Mouse (Mus musculus) heart, embryonic 13.5 days (tissue): ENCODE results near the gene Pigh. TPM values are rescaled to one million over a fixed set of nuclear protein-coding genes. Genes with fewer than 3 reads are reported as not detected.
A peak's percentile ranks its signal among the peaks of the same experiment; 100 is the strongest.

Experiments
- ATAC-seq: fragments of 200-750 bp; cut with Nextera tagmentation; 2 replicates; pipeline ENCODE4 v1.8.0; 2017; ENCODE audit warnings: moderate TSS enrichment; ENCODE audit not compliant: insufficient number of reproducible peaks, low FRiP score, low TSS enrichment; ENCODE audit errors: extremely low read depth
- H3K27ac ChIP-seq: fragments of 300-500 bp; sonication (generic); replicated peaks from 2 replicates; pipeline ENCODE4 v1.5.1; 2015; ENCODE audit warnings: moderate library complexity, mild to moderate bottlenecking, inconsistent platforms
- H3K27me3 ChIP-seq: fragments of 300-500 bp; sonication (generic); replicated peaks from 2 replicates; pipeline ENCODE4 v1.6.1; 2015; ENCODE audit warnings: mild to moderate bottlenecking, inconsistent platforms
- H3K36me3 ChIP-seq: fragments of 300-500 bp; sonication (generic); 2 replicates; pipeline ENCODE4 v1.6.1; 2015; ENCODE audit warnings: mild to moderate bottlenecking, inconsistent platforms
- H3K4me1 ChIP-seq: fragments of 300-500 bp; sonication (generic); 2 replicates; pipeline ENCODE4 v1.6.1; 2015; ENCODE audit warnings: inconsistent platforms
- H3K4me2 ChIP-seq: fragments of 300-500 bp; sonication (generic); 2 replicates; pipeline ENCODE4 v1.6.1; 2015; ENCODE audit warnings: inconsistent platforms, mild to moderate bottlenecking, moderate library complexity
- H3K4me3 ChIP-seq: fragments of 300-500 bp; sonication (generic); 2 replicates; pipeline ENCODE4 v1.5.1; 2015; ENCODE audit warnings: moderate library complexity, mild to moderate bottlenecking, inconsistent platforms
- H3K9ac ChIP-seq: fragments of 300-500 bp; sonication (generic); 2 replicates; pipeline ENCODE4 v1.6.1; 2015; ENCODE audit warnings: inconsistent platforms, mild to moderate bottlenecking, moderate library complexity
- H3K9me3 ChIP-seq: fragments of 300-500 bp; sonication (generic); 2 replicates; pipeline ENCODE4 v1.6.1; 2016; ENCODE audit warnings: inconsistent platforms
- WGBS: fragments of 180-500 bp; shearing (Covaris S2); methylation state at CpG from one replicate; pipeline ENCODE4 v1.1.7; 2015; ENCODE audit warnings: mixed read lengths; 5-methylcytosine and 5-hydroxymethylcytosine counted together
- polyA plus RNA-seq: library from polyadenylated mRNA; unstranded; fragments of >200 nt; fragmentation: Nextera tagmentation; extraction: Ambion mirVana; gene quantifications from 2 replicates; pipeline ENCODE4 v1.2.1, GENCODE M21; 2015

The Pigh gene
- polyA plus RNA-seq, 1 experiment from 2014 or later, result 14.5 TPM

DNA sequence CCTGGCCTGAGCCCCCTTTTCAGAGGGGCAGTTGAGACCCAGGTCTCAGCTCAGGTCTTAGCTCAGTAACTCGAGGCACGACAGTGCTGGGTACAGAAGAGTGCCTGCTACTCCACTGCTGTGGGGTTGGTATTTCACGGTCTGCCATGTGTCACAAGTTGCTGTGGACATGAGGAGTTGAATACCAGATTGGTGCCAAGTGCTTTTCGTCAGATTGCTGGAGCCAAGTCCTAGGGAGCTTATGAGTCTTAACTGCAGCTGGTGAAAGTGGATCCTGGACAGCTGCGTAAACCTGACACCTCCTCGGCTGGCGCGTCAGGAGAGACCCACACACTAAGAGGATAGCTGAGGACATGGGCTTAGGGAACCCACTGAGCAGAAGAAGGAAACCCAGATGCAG is 44.8 kb downstream of the Pigh start:
- peak; percentile 45; the same call in 1 of the 2 replicates for ATAC-seq
- H3K27ac ChIP-seq, result peak overlapping the region; percentile 32

DNA sequence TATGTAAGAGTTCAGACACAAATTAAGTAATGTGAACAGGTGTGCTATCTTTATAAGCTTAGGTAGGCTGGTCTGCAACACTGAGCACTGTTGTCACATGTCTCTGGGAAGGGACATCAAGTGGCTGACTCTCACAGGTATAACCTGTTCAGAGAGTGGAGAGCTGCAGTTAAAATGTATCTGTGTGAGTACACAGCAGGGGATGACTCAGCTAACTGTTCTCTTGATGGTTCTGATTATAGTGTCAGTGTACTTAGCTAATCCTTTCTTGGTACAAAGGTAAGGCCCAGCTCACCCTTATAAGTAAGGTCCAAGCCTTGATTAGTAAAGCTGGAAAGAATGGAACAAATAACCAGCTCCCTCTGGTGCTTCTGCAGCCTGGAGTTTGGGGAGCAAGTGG is 48.0 kb downstream of the Pigh start:
- H3K27ac ChIP-seq, result no peak overlapping the region
- no peak overlapping the region for H3K4me2 ChIP-seq
- ATAC-seq, result no peak
- peaks cover 26% of the 10 kb centered on the region for H3K27me3 ChIP-seq
- peaks cover 10% of the 10 kb centered on the region for H3K4me1 ChIP-seq
- H3K36me3 ChIP-seq, result peaks cover 21% of the 10 kb centered on the region
- no peaks in the 10 kb centered on the region for H3K9me3 ChIP-seq
- H3K4me3 ChIP-seq, result no peak overlapping the region
- H3K9ac ChIP-seq, result no peak overlapping the region

More for the DNA sequence above, 44.8 kb downstream of the Pigh start:
- H3K4me1 ChIP-seq, result peaks cover 26% of the 10 kb centered on the region
- peaks cover 37% of the 10 kb centered on the region for H3K27me3 ChIP-seq
- peaks cover 21% of the 10 kb centered on the region for H3K36me3 ChIP-seq
- H3K9me3 ChIP-seq, result no peaks in the 10 kb centered on the region
- no peak overlapping the region for H3K4me2 ChIP-seq
- WGBS, result 30% methylated on average over 8 of the region's 8 CpGs
- no peak overlapping the region for H3K9ac ChIP-seq
- H3K4me3 ChIP-seq, result no peak overlapping the region

DNA sequence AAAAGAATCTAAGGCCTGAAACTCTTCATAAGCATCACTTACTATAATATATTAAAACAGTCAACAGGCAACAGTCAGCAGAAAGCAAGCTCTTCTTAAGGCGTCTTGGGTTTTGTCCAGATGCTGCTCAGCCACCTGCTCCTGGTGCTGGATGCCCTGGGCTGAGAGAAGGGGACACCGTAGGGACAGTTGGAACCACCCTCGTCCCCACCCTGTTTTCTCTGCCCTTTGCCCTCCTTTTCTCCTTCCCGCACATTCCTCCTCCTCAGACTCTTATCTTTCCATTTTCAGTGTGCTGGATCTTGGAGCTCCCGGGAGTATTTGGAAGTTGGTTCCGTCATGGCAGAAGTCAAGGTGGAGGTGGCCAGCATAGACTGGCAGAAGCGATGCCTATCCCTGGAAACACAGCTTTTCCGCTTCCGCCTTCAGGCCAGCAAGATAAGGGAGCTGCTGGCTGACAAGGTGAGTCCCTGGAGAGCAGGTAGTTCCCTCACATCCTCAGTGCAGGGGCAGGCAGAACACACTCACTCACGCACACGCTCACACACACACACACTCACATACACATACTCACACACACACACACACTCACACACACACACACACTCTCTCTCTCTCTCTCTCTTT is 49.1 kb downstream of the Pigh start:
- H3K4me1 ChIP-seq, result peaks cover 10% of the 10 kb centered on the region
- 67% methylated on average over 11 of the region's 11 CpGs for WGBS
- H3K36me3 ChIP-seq, result peaks cover 14% of the 10 kb centered on the region
- no peak overlapping the region for H3K4me3 ChIP-seq
- peaks cover 23% of the 10 kb centered on the region for H3K27me3 ChIP-seq
- ATAC-seq, result no peak
- no peak overlapping the region for H3K9ac ChIP-seq
- H3K4me2 ChIP-seq, result no peak overlapping the region
- H3K9me3 ChIP-seq, result no peaks in the 10 kb centered on the region
- H3K27ac ChIP-seq, result no peak overlapping the region

DNA sequence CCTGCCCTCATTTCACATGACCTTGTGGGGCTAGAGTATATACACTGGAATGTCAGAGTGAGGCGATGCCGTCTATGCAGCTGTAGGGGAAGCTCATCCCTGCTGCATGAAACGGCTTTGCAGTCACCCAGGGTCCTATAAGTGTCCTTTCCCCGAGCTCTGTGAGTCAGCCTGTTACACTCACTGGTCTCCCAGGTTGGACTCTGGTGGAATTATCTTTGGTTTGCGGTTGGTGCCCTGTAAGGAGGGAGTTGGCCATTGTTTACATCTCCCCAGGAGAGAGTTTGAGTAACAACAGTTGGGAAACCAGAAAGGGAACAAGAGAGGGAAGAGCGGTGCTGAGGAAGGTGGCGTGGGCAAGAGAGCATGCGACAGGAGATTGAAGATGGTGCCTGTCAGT is 49.7 kb downstream of the Pigh start:
- Histone ChIP-seq H3K27ac (no peak overlapping the region), H3K27me3 (peaks cover 28% of the 10 kb centered on the region), H3K4me2 (no peak overlapping the region), H3K4me1 (peaks cover 6% of the 10 kb centered on the region), H3K9me3 (no peaks in the 10 kb centered on the region), H3K9ac (no peak overlapping the region), H3K36me3 (peaks cover 13% of the 10 kb centered on the region), H3K4me3 (no peak overlapping the region)
- no peak for ATAC-seq
- 65% methylated on average over 8 of the region's 8 CpGs for WGBS

DNA sequence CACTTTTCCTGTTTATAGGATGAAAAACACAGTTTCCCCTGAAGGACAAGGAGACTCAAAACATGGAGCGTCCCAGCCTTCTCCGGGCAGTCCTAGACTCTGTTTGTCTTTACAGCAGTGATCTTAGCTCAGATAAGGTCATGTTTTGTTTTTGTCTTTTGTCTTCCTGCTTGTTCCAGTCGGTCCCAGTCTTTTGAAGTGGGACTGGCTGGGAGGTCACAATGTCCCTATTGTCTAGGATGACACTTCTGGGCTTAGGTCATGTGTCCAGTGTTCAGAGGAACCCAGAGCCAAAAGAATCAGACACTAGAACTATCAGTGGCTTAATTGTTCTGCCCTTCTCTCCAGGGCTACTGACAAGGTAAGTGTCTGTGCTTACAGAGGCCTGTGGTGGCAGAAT is 54.1 kb downstream of the Pigh start:
- Histone ChIP-seq H3K4me3 (no peak overlapping the region), H3K27me3 (peaks cover 8% of the 10 kb centered on the region), H3K4me1 (no peaks in the 10 kb centered on the region)

DNA sequence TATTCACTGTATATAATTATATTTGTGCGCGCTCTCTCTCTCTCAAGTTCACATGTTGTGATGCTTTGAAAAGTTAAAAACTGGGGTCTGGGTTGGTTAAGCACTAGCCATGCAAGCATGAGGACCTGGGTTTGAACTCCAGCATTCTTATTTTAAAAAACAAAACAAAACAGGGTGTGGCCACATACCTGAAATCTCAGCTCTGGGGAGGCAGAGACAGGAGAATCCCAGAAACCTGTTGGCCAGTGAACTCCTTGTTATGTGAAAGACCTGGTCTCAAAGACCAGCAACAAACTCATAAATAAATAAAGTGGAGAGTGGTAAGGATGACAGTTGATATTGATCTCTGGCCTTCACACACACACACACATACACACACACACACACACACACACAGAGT is 55.1 kb downstream of the Pigh start:
- no peak overlapping the region for H3K27ac ChIP-seq
- no peak overlapping the region for H3K9ac ChIP-seq
- WGBS, result 97% methylated on average over 2 of the region's 2 CpGs
- H3K36me3 ChIP-seq, result no peaks in the 10 kb centered on the region
- no peaks in the 10 kb centered on the region for H3K9me3 ChIP-seq
- peaks cover 8% of the 10 kb centered on the region; the same call in 1 of the 2 replicates for H3K4me1 ChIP-seq
- H3K27me3 ChIP-seq, result peaks cover 8% of the 10 kb centered on the region
- no peak overlapping the region for H3K4me2 ChIP-seq
- no peak overlapping the region for H3K4me3 ChIP-seq
- no peak for ATAC-seq

More for the DNA sequence above, 54.1 kb downstream of the Pigh start:
- WGBS, result 37% methylated on average over 3 of the region's 3 CpGs
- ATAC-seq, result no peak
- Histone ChIP-seq H3K9ac (no peak overlapping the region), H3K27ac (no peak overlapping the region), H3K9me3 (no peaks in the 10 kb centered on the region), H3K36me3 (0 out of 2 replicates have a peak, but pooled peaks cover under 1% of the 10 kb centered on the region), H3K4me2 (no peak overlapping the region)

Other genes with a start within 250 kb of the Pigh start
- gene Atp6v1d, start 228.0 kb downstream of the Pigh start, polyA plus RNA-seq, result 67.6 and 68.8 TPM in 2 replicates
- gene Eif2s1, start 227.8 kb downstream of the Pigh start, polyA plus RNA-seq, result 152 and 167 TPM in 2 replicates
- gene Plek2, start 182.7 kb downstream of the Pigh start, polyA plus RNA-seq, result 6.2 and 7.7 TPM in 2 replicates
- gene Tmem229b, start 82.0 kb downstream of the Pigh start, polyA plus RNA-seq, result 2.6 TPM in 2 replicates
- gene Plekhh1, start 60.5 kb downstream of the Pigh start, polyA plus RNA-seq, result 2.3 and 2.7 TPM in 2 replicates
- 0.33 and 0.60 TPM in 2 replicates for gene Arg2, start 41.1 kb upstream of the Pigh start, polyA plus RNA-seq
- 92.9 and 105 TPM in 2 replicates for gene Vti1b, start 83.0 kb upstream of the Pigh start, polyA plus RNA-seq
- 13.5 and 15.2 TPM in 2 replicates for gene Rdh11, start 102.6 kb upstream of the Pigh start, polyA plus RNA-seq
- gene Rdh12, start 119.3 kb upstream of the Pigh start, polyA plus RNA-seq, result 0.40 and 0.59 TPM in 2 replicates
- gene Zfyve26, start 206.7 kb upstream of the Pigh start, polyA plus RNA-seq, result 7.4 and 8.1 TPM in 2 replicates
- 4.8 and 5.9 TPM in 2 replicates for gene Rad51b, start 207.6 kb upstream of the Pigh start, polyA plus RNA-seq